8 mouse cellular contexts compared by ENCODE assay signal in genomic region chr5:99479263-99480077, GRCm38 (mm10).
A peak's percentile ranks its signal among the peaks of the same experiment; 100 is the strongest.
DNase-seq lines count a peak whose midpoint lies in the region; ATAC-seq and TF ChIP-seq lines count a peak whose summit lies in the region.

No protein-coding gene starts in this region.

- H3K4me1 ChIP-seq in forebrain, postnatal 0 days (ENCODE audit: insufficient read depth): peaks cover 8% of the 10 kb centered on the region
- peaks cover 20% of the 10 kb centered on the region for H3K4me1 ChIP-seq in hindbrain, embryonic 15.5 days (replicated peaks)
- peaks cover 26% of the 10 kb centered on the region for H3K4me1 ChIP-seq in limb, embryonic 10.5 days

- H3K9ac ChIP-seq in forebrain, postnatal 0 days: no peak overlapping the region
- H3K9ac ChIP-seq in hindbrain, embryonic 15.5 days: no peak overlapping the region

- H3K4me2 ChIP-seq in forebrain, postnatal 0 days (ENCODE audit: low read depth): no peak overlapping the region
- peak overlapping the region; percentile 40 for H3K4me2 ChIP-seq in hindbrain, embryonic 15.5 days

- no peaks in the 10 kb centered on the region for H3K27me3 ChIP-seq in forebrain, postnatal 0 days (ENCODE audit: insufficient read depth, low read length)
- H3K27me3 ChIP-seq in hindbrain, embryonic 15.5 days: no peaks in the 10 kb centered on the region
- no peaks in the 10 kb centered on the region for H3K27me3 ChIP-seq in limb, embryonic 10.5 days (ENCODE audit: low read depth, poor library complexity, severe bottlenecking)

- no peak overlapping the region for H3K4me3 ChIP-seq in forebrain, postnatal 0 days (ENCODE audit: low read depth, low read length)
- no peak overlapping the region for H3K4me3 ChIP-seq in hindbrain, embryonic 15.5 days
- H3K4me3 ChIP-seq in limb, embryonic 10.5 days: peak overlapping the region; percentile 45

- no peaks in the 10 kb centered on the region for H3K9me3 ChIP-seq in forebrain, postnatal 0 days (ENCODE audit: low read length)
- no peaks in the 10 kb centered on the region for H3K9me3 ChIP-seq in hindbrain, embryonic 15.5 days
- H3K9me3 ChIP-seq in limb, embryonic 10.5 days (replicated peaks): no peaks in the 10 kb centered on the region

- no peaks in the 10 kb centered on the region for H3K36me3 ChIP-seq in forebrain, postnatal 0 days (ENCODE audit: insufficient read depth)
- H3K36me3 ChIP-seq in hindbrain, embryonic 15.5 days: no peaks in the 10 kb centered on the region
- H3K36me3 ChIP-seq in limb, embryonic 10.5 days: no peaks in the 10 kb centered on the region

- ATAC-seq in CD4-positive, CD25-positive, alpha-beta regulatory T cell, adult 4 months: no peak
- peak; percentile 87 for ATAC-seq in forebrain, postnatal 0 days
- ATAC-seq in hindbrain, embryonic 15.5 days (ENCODE audit: low FRiP score, low read depth): peak; percentile 92

- peak overlapping the region; percentile 62 for H3K27ac ChIP-seq in forebrain, postnatal 0 days (ENCODE audit: low read depth, low read length)
- H3K27ac ChIP-seq in hindbrain, embryonic 15.5 days (replicated peaks): peak overlapping the region; percentile 64
- peak overlapping the region; percentile 84 for H3K27ac ChIP-seq in limb, embryonic 10.5 days

- TF ChIP-seq CTCF in forebrain, postnatal 0 days (IDR thresholded peaks at IDR 0.05; ENCODE audit: low read depth): peak; percentile 36

- peak; percentile 16 for DNase-seq in CD4-positive, CD25-positive, alpha-beta regulatory T cell, adult 2 months (ENCODE audit: low read depth, low spot score)
- DNase-seq in cerebellum, adult 9-11 months: peak; percentile 79
- DNase-seq in forebrain, postnatal 0 days: peak; percentile 77
- DNase-seq in limb, embryonic 10.5 days (ENCODE audit: low spot score): peak; percentile 74
- DNase-seq in mesoderm, embryonic 11.5 days (ENCODE audit: low read depth, low spot score): peak; percentile 67
- DNase-seq in right cerebral cortex, postnatal 36 days (ENCODE audit: low spot score in 2 of 2): peak; percentile 20 to 29

- 3% methylated on average over 20 of the region's 20 CpGs for WGBS in forebrain, postnatal 0 days
- 3% methylated on average over 20 of the region's 20 CpGs for WGBS in hindbrain, embryonic 15.5 days
- WGBS in limb, embryonic 10.5 days: under 1% methylated on average over 20 of the region's 20 CpGs

Comparison
In these comparisons a context has a peak if more than half of its experiments do, and no peak if none do; other contexts are left out.
1. DNase-seq: peak in every context shown above with its lines; median percentile 79 in cerebellum, adult 9-11 months; 77 in forebrain, postnatal 0 days; 74 in limb, embryonic 10.5 days; 67 in mesoderm, embryonic 11.5 days; 24 in right cerebral cortex, postnatal 36 days; 16 in CD4-positive, CD25-positive, alpha-beta regulatory T cell, adult 2 months.